Mouse (Mus musculus): ENCODE measurements around the gene Tomm70a. TPM values are rescaled to one million over a fixed set of nuclear protein-coding genes. Genes with fewer than 3 reads are reported as not detected.
"Not testable (repeated sequence)": the region's sequence is repeated elsewhere in the genome, so short reads cannot be mapped to it uniquely, and the experiment has no call there.

Gene Tomm70a
- total and polyA plus RNA-seq, 2 experiments from 2014 or later, result 59.4 to 92.3 TPM

- H3K4me3 ChIP-seq (ENCODE audit: low read length), result no peak overlapping the region
- no peak overlapping the region for H3K4me2 ChIP-seq (ENCODE audit: low read depth, low read length)
- 92% methylated on average over 8 of the region's 8 CpGs for WGBS
- no peak overlapping the region for H3K9ac ChIP-seq (replicated peaks; ENCODE audit: low read length)
- H3K27me3 ChIP-seq (ENCODE audit: insufficient read depth, low read length), result no peaks in the 10 kb centered on the region
- ATAC-seq (no peak), DNase-seq (ENCODE audit: low spot score) (no peak)
- TF ChIP-seq CTCF (IDR thresholded peaks at IDR 0.05; ENCODE audit: low read depth), result no peak
- H3K36me3 ChIP-seq (ENCODE audit: insufficient read depth, low read length), result peaks cover 21% of the 10 kb centered on the region
- H3K4me1 ChIP-seq (ENCODE audit: insufficient read depth, low read length), result no peaks in the 10 kb centered on the region
- H3K27ac ChIP-seq, result no peak overlapping the region
- H3K9me3 ChIP-seq (ENCODE audit: low read length), result no peaks in the 10 kb centered on the region
These were observed 49.7 kb downstream of the Tomm70a start for GRCm38 (mm10) chr16:57171161-57171560.

GRCm38 (mm10) chr16:57171570-57171969, 50.1 kb downstream of the Tomm70a start:
- H3K9me3 ChIP-seq (ENCODE audit: low read length), result no peaks in the 10 kb centered on the region
- no peak for DNase-seq (ENCODE audit: low spot score)
- no peak overlapping the region for H3K27ac ChIP-seq
- no peak for ATAC-seq
- H3K9ac ChIP-seq (replicated peaks; ENCODE audit: low read length), result no peak overlapping the region
- H3K4me2 ChIP-seq (ENCODE audit: low read depth, low read length), result no peak overlapping the region
- no peaks in the 10 kb centered on the region for H3K4me1 ChIP-seq (ENCODE audit: insufficient read depth, low read length)
- H3K4me3 ChIP-seq (ENCODE audit: low read length), result no peak overlapping the region
- peaks cover 21% of the 10 kb centered on the region for H3K36me3 ChIP-seq (ENCODE audit: insufficient read depth, low read length)
- WGBS, result 87% methylated on average over 6 of the region's 6 CpGs
- no peak for TF ChIP-seq CTCF (IDR thresholded peaks at IDR 0.05; ENCODE audit: low read depth)
- no peaks in the 10 kb centered on the region for H3K27me3 ChIP-seq (ENCODE audit: insufficient read depth, low read length)

GRCm38 (mm10) chr16:57174480-57174879, 53.0 kb downstream of the Tomm70a start:
- peaks cover 21% of the 10 kb centered on the region for H3K36me3 ChIP-seq (ENCODE audit: insufficient read depth, low read length)
- ATAC-seq; H3K9me3 ChIP-seq (ENCODE audit: low read length); DNase-seq (ENCODE audit: low spot score); H3K4me2 ChIP-seq (ENCODE audit: low read depth, low read length); H3K27me3 ChIP-seq (ENCODE audit: insufficient read depth, low read length); H3K4me3 ChIP-seq (ENCODE audit: low read length); H3K27ac ChIP-seq; H3K4me1 ChIP-seq (ENCODE audit: insufficient read depth, low read length); H3K9ac ChIP-seq (replicated peaks; ENCODE audit: low read length): not testable (repeated sequence)

GRCm38 (mm10) chr16:57175751-57176150, 54.2 kb downstream of the Tomm70a start:
- H3K4me1 ChIP-seq (ENCODE audit: insufficient read depth, low read length), result no peaks in the 10 kb centered on the region
- H3K9me3 ChIP-seq (ENCODE audit: low read length), result no peaks in the 10 kb centered on the region
- no peak for TF ChIP-seq CTCF (IDR thresholded peaks at IDR 0.05; ENCODE audit: low read depth)
- 77% methylated on average over 2 of the region's 2 CpGs for WGBS
- H3K36me3 ChIP-seq (ENCODE audit: insufficient read depth, low read length), result peaks cover 21% of the 10 kb centered on the region
- DNase-seq (ENCODE audit: low spot score), result no peak
- H3K9ac ChIP-seq (replicated peaks; ENCODE audit: low read length), result no peak overlapping the region
- H3K27me3 ChIP-seq (ENCODE audit: insufficient read depth, low read length), result no peaks in the 10 kb centered on the region
- no peak overlapping the region for H3K27ac ChIP-seq
- 0 out of 2 replicates have a peak, but pooled peaks have one; percentile 27 for ATAC-seq
- no peak overlapping the region for H3K4me2 ChIP-seq (ENCODE audit: low read depth, low read length)
- H3K4me3 ChIP-seq (ENCODE audit: low read length), result no peak overlapping the region

GRCm38 (mm10) chr16:57176276-57176675, 54.8 kb downstream of the Tomm70a start:
- no peaks in the 10 kb centered on the region for H3K4me1 ChIP-seq (ENCODE audit: insufficient read depth, low read length)
- no peaks in the 10 kb centered on the region for H3K9me3 ChIP-seq (ENCODE audit: low read length)
- no peak for TF ChIP-seq CTCF (IDR thresholded peaks at IDR 0.05; ENCODE audit: low read depth)
- H3K36me3 ChIP-seq (ENCODE audit: insufficient read depth, low read length), result peaks cover 22% of the 10 kb centered on the region
- WGBS, result 88% methylated on average over 7 of the region's 7 CpGs
- H3K4me3 ChIP-seq (ENCODE audit: low read length), result no peak overlapping the region
- DNase-seq (ENCODE audit: low spot score), result no peak
- no peak for ATAC-seq
- H3K9ac ChIP-seq (replicated peaks; ENCODE audit: low read length), result no peak overlapping the region
- no peak overlapping the region for H3K4me2 ChIP-seq (ENCODE audit: low read depth, low read length)
- no peaks in the 10 kb centered on the region for H3K27me3 ChIP-seq (ENCODE audit: insufficient read depth, low read length)
- H3K27ac ChIP-seq, result no peak overlapping the region

- no peaks in the 10 kb centered on the region for H3K27me3 ChIP-seq (ENCODE audit: insufficient read depth, low read length)
- no peaks in the 10 kb centered on the region for H3K4me1 ChIP-seq (ENCODE audit: insufficient read depth, low read length)
- peak; percentile 78 for TF ChIP-seq CTCF (IDR thresholded peaks at IDR 0.05; ENCODE audit: low read depth)
- H3K9me3 ChIP-seq (ENCODE audit: low read length), result no peaks in the 10 kb centered on the region
- H3K4me2 ChIP-seq (ENCODE audit: low read depth, low read length), result no peak overlapping the region
- WGBS, result 71% methylated on average over 2 of the region's 2 CpGs
- no peak overlapping the region for H3K27ac ChIP-seq
- DNase-seq (ENCODE audit: low spot score), result peak; percentile 82
- no peak overlapping the region for H3K4me3 ChIP-seq (ENCODE audit: low read length)
- no peak overlapping the region for H3K9ac ChIP-seq (replicated peaks; ENCODE audit: low read length)
- peaks cover 28% of the 10 kb centered on the region for H3K36me3 ChIP-seq (ENCODE audit: insufficient read depth, low read length)
- 0 out of 2 replicates have a peak, but pooled peaks have one; percentile 27 for ATAC-seq
These were observed 55.8 kb downstream of the Tomm70a start for GRCm38 (mm10) chr16:57177254-57177653.

GRCm38 (mm10) chr16:57177664-57178063, 56.2 kb downstream of the Tomm70a start:
- ATAC-seq, result no peak

More at GRCm38 (mm10) chr16:57177664-57178063, 56.2 kb downstream of the Tomm70a start:
- Histone ChIP-seq H3K27ac (no peak overlapping the region), H3K9ac (replicated peaks; ENCODE audit: low read length) (no peak overlapping the region), H3K4me3 (ENCODE audit: low read length) (no peak overlapping the region), H3K36me3 (ENCODE audit: insufficient read depth, low read length) (peaks cover 28% of the 10 kb centered on the region), H3K9me3 (ENCODE audit: low read length) (no peaks in the 10 kb centered on the region), H3K4me1 (ENCODE audit: insufficient read depth, low read length) (no peaks in the 10 kb centered on the region), H3K27me3 (ENCODE audit: insufficient read depth, low read length) (no peaks in the 10 kb centered on the region), H3K4me2 (ENCODE audit: low read depth, low read length) (no peak overlapping the region)
- no peak for DNase-seq (ENCODE audit: low spot score)
- 91% methylated on average over 10 of the region's 10 CpGs for WGBS
- no peak for TF ChIP-seq CTCF (IDR thresholded peaks at IDR 0.05; ENCODE audit: low read depth)
